ENCODE assay signal across 8 mouse cellular contexts in genomic region chr5:30915456-30915855, GRCm38 (mm10). TPM values are rescaled to one million over a fixed set of nuclear protein-coding genes. Genes with fewer than 3 reads are reported as not detected.
DNase-seq lines count a peak whose midpoint lies in the region; ATAC-seq and TF ChIP-seq lines count a peak whose summit lies in the region.

No protein-coding gene starts in this region.

- WGBS in lung, postnatal 0 days: 31% methylated on average over 9 of the region's 9 CpGs
- 58% methylated on average over 9 of the region's 9 CpGs for WGBS in heart, embryonic 16.5 days
- 11% methylated on average over 9 of the region's 9 CpGs for WGBS in macrophage (ENCODE audit: missing documents)

- peaks cover 44% of the 10 kb centered on the region for H3K79me2 ChIP-seq in macrophage (ENCODE audit: inconsistent target)

- H3K4me3 ChIP-seq in lung, postnatal 0 days (ENCODE audit: low read depth, low read length): peak overlapping the region; percentile 43
- peak overlapping the region; percentile 59 for H3K4me3 ChIP-seq in heart, embryonic 16.5 days (ENCODE audit: low read length)
- peak overlapping the region; percentile 83 for H3K4me3 ChIP-seq in macrophage (ENCODE audit: inconsistent target)

- intact Hi-C loops in left cerebral cortex, postnatal 14 days (cut with DNase I): loop anchor here (5.0 to 10.0 kb wide), 2 partner anchors 108 to 201 kb away; partner anchors contain the start of gene Dpysl5

- peaks cover 12% of the 10 kb centered on the region; the same call in 1 of the 2 replicates for H3K4me1 ChIP-seq in lung, postnatal 0 days (ENCODE audit: insufficient read depth, low read depth, low read length)
- H3K4me1 ChIP-seq in heart, embryonic 16.5 days (ENCODE audit: control insufficient read depth, insufficient read depth, low read length): peaks cover 35% of the 10 kb centered on the region

- TF ChIP-seq CTCF in lung, postnatal 0 days (IDR thresholded peaks at IDR 0.05): no peak

- H3K9ac ChIP-seq in lung, postnatal 0 days (replicated peaks; ENCODE audit: low read depth): peak overlapping the region; percentile 29; the same call in 1 of the 2 replicates
- H3K9ac ChIP-seq in heart, embryonic 16.5 days (ENCODE audit: low read length): peak overlapping the region; percentile 78

- no peaks in the 10 kb centered on the region for H3K27me3 ChIP-seq in lung, postnatal 0 days (replicated peaks; ENCODE audit: insufficient read depth, low read length)
- H3K27me3 ChIP-seq in heart, embryonic 16.5 days (ENCODE audit: control insufficient read depth, insufficient read depth, low read length): no peaks in the 10 kb centered on the region

- TF ChIP-seq EP300 in lung, postnatal 0 days (IDR thresholded peaks at IDR 0.05): no peak

- peak; percentile 19 for DNase-seq in lung, postnatal 0 days (ENCODE audit: low spot score)
- no peak for DNase-seq in lung, postnatal 25 days (ENCODE audit: low spot score)
- peak; percentile 63 for DNase-seq in thymus, postnatal 25 days
- DNase-seq in cerebellum, postnatal 4 days (ENCODE audit: low spot score in 2 of 2): no peak
- DNase-seq in left cerebral cortex, postnatal 14 days (ENCODE audit: low spot score in 2 of 2): no peak
- DNase-seq in adrenal gland, postnatal 4 days (ENCODE audit: low spot score in 2 of 2): no peak

- peaks cover 12% of the 10 kb centered on the region; the same call in 1 of the 2 replicates for H3K36me3 ChIP-seq in lung, postnatal 0 days (ENCODE audit: insufficient read depth, low read length)
- peaks cover 5% of the 10 kb centered on the region for H3K36me3 ChIP-seq in heart, embryonic 16.5 days (ENCODE audit: control insufficient read depth, insufficient read depth)
- peaks cover 24% of the 10 kb centered on the region; the same call in 1 of the 2 replicates for H3K36me3 ChIP-seq in macrophage (ENCODE audit: inconsistent target)

- peak overlapping the region; percentile 54 for H3K4me2 ChIP-seq in lung, postnatal 0 days (replicated peaks; ENCODE audit: low read depth, low read length)
- H3K4me2 ChIP-seq in heart, embryonic 16.5 days (ENCODE audit: low read depth, low read length): peak overlapping the region; percentile 73

- no peak for ATAC-seq in lung, postnatal 0 days
- ATAC-seq in heart, embryonic 16.5 days (replicated peaks; ENCODE audit: extremely low read depth, insufficient read depth, low FRiP score): no peak

- H3K27ac ChIP-seq in lung, postnatal 0 days (ENCODE audit: low read length): peak overlapping the region; percentile 82
- peak overlapping the region; percentile 96 for H3K27ac ChIP-seq in heart, embryonic 16.5 days (ENCODE audit: low read length)
- H3K27ac ChIP-seq in macrophage: peak overlapping the region; percentile 88

- no peaks in the 10 kb centered on the region for H3K9me3 ChIP-seq in lung, postnatal 0 days (ENCODE audit: low read length)
- no peaks in the 10 kb centered on the region for H3K9me3 ChIP-seq in heart, embryonic 16.5 days (replicated peaks; ENCODE audit: control insufficient read depth, low read length)

RNA-seq across cellular contexts. Expression of gene Emilin1, which starts 2.3 kb away (rescaled TPM):
- polyA plus RNA-seq in lung, postnatal 0 days (2015; fragmentation: Nextera tagmentation; extraction: Ambion mirVana): 121 and 135 TPM in 2 replicates
- polyA plus RNA-seq in heart, embryonic 16.5 days (2015; fragmentation: Nextera tagmentation; extraction: Ambion mirVana): 145 and 157 TPM in 2 replicates
- total RNA-seq in macrophage (2018; cell fraction: chromatin; rRNA removed): 10 to 100 TPM in 19 of 26 experiments, 1 to 10 TPM in 7; 3.6 to 47.2 (median 18.3) TPM
- total RNA-seq in macrophage (2018; cell fraction: cytosol; rRNA removed): 10 to 100 TPM; 19.9 to 51.8 (median 36.2) TPM
- 10 to 100 TPM; 15.7 to 89.8 (median 51.7) TPM for total RNA-seq in macrophage (2018; cell fraction: nucleus; rRNA removed)
- polyA plus RNA-seq in macrophage (2018): 21.8 to 51.0 TPM (median 46.5 TPM) in 3 replicates
- total RNA-seq in left cerebral cortex, postnatal 14 days (2021): 1 to 10 TPM; 4.5 to 4.9 TPM
- 100 to 1,000 TPM; 100 to 114 TPM for total RNA-seq in adrenal gland, postnatal 4 days (2021)

RNA-seq across cellular contexts. Expression of gene Khk, which starts 5.8 kb away (rescaled TPM):
- 43.6 and 48.7 TPM in 2 replicates for polyA plus RNA-seq in lung, postnatal 0 days (2015; fragmentation: Nextera tagmentation; extraction: Ambion mirVana)
- polyA plus RNA-seq in heart, embryonic 16.5 days (2015; fragmentation: Nextera tagmentation; extraction: Ambion mirVana): 12.9 and 15.0 TPM in 2 replicates
- 1 to 10 TPM in 21 of 26 experiments, under 1 TPM in 2, not detected in 3; 0.89 to 9.8 (median 5.7) TPM for total RNA-seq in macrophage (2018; cell fraction: chromatin; rRNA removed)
- 10 to 100 TPM in 17 of 26 experiments, 1 to 10 TPM in 9; 7.6 to 24.7 (median 13.3) TPM for total RNA-seq in macrophage (2018; cell fraction: cytosol; rRNA removed)
- total RNA-seq in macrophage (2018; cell fraction: nucleus; rRNA removed): 10 to 100 TPM in 6 of 26 experiments, 1 to 10 TPM in 20; 1.3 to 14.1 (median 6.9) TPM
- 10.2 to 18.1 TPM (median 14.4 TPM) in 3 replicates for polyA plus RNA-seq in macrophage (2018)
- 1 to 10 TPM; 8.3 to 9.1 TPM for total RNA-seq in left cerebral cortex, postnatal 14 days (2021)
- total RNA-seq in adrenal gland, postnatal 4 days (2021): 10 to 100 TPM; 57.2 to 64.8 TPM

RNA-seq across cellular contexts. Expression of gene Ost4, which starts 7.9 kb away (rescaled TPM):
- polyA plus RNA-seq in lung, postnatal 0 days (2015; fragmentation: Nextera tagmentation; extraction: Ambion mirVana): 340 and 365 TPM in 2 replicates
- polyA plus RNA-seq in heart, embryonic 16.5 days (2015; fragmentation: Nextera tagmentation; extraction: Ambion mirVana): 349 and 355 TPM in 2 replicates
- total RNA-seq in macrophage (2018; cell fraction: chromatin; rRNA removed): 10 to 100 TPM; 10.8 to 69.3 (median 29.8) TPM
- total RNA-seq in macrophage (2018; cell fraction: cytosol; rRNA removed): 100 to 1,000 TPM; 102 to 241 (median 145) TPM
- total RNA-seq in macrophage (2018; cell fraction: nucleus; rRNA removed): 10 to 100 TPM; 16.1 to 73.4 (median 43.0) TPM
- polyA plus RNA-seq in macrophage (2018): 186 to 192 TPM (median 190 TPM) in 3 replicates
- 100 to 1,000 TPM in 1 of 2 experiments, 10 to 100 TPM in 1; 96.8 to 101 TPM for total RNA-seq in left cerebral cortex, postnatal 14 days (2021)
- 100 to 1,000 TPM; 196 to 201 TPM for total RNA-seq in adrenal gland, postnatal 4 days (2021)

RNA-seq across cellular contexts. Expression of gene Agbl5, which starts 27.0 kb away (rescaled TPM):
- 9.9 and 10.2 TPM in 2 replicates for polyA plus RNA-seq in lung, postnatal 0 days (2015; fragmentation: Nextera tagmentation; extraction: Ambion mirVana)
- 10.8 and 11.8 TPM in 2 replicates for polyA plus RNA-seq in heart, embryonic 16.5 days (2015; fragmentation: Nextera tagmentation; extraction: Ambion mirVana)
- total RNA-seq in macrophage (2018; cell fraction: chromatin; rRNA removed): 10 to 100 TPM in 7 of 26 experiments, 1 to 10 TPM in 19; 1.2 to 15.8 (median 7.4) TPM
- 1 to 10 TPM; 1.4 to 4.4 (median 2.7) TPM for total RNA-seq in macrophage (2018; cell fraction: cytosol; rRNA removed)
- total RNA-seq in macrophage (2018; cell fraction: nucleus; rRNA removed): 10 to 100 TPM in 4 of 26 experiments, 1 to 10 TPM in 22; 1.4 to 17.3 (median 5.3) TPM
- 2.1 to 3.5 TPM (median 2.3 TPM) in 3 replicates for polyA plus RNA-seq in macrophage (2018)
- total RNA-seq in left cerebral cortex, postnatal 14 days (2021): 10 to 100 TPM; 14.7 to 16.5 TPM
- 10 to 100 TPM; 26.8 to 30.6 TPM for total RNA-seq in adrenal gland, postnatal 4 days (2021)

RNA-seq across cellular contexts. Expression of gene Cgref1, which starts 29.9 kb away (rescaled TPM):
- 1.8 and 2.3 TPM in 2 replicates for polyA plus RNA-seq in lung, postnatal 0 days (2015; fragmentation: Nextera tagmentation; extraction: Ambion mirVana)
- 2.6 and 2.7 TPM in 2 replicates for polyA plus RNA-seq in heart, embryonic 16.5 days (2015; fragmentation: Nextera tagmentation; extraction: Ambion mirVana)
- total RNA-seq in macrophage (2018; cell fraction: chromatin; rRNA removed): 1 to 10 TPM in 5 of 26 experiments, not detected in 21; 1.5 to 6.2 (median 3.6) TPM
- 1 to 10 TPM in 1 of 26 experiments, under 1 TPM in 10, not detected in 15; 0.05 to 1.6 (median 0.09) TPM for total RNA-seq in macrophage (2018; cell fraction: cytosol; rRNA removed)
- total RNA-seq in macrophage (2018; cell fraction: nucleus; rRNA removed): 1 to 10 TPM in 2 of 26 experiments, under 1 TPM in 2, not detected in 22; 0.60 to 2.1 (median 0.93) TPM
- 0.17 TPM in 1 of 3 replicates, not detected in the others for polyA plus RNA-seq in macrophage (2018)
- 10 to 100 TPM; 33.2 to 35.3 TPM for total RNA-seq in left cerebral cortex, postnatal 14 days (2021)
- 1 to 10 TPM; 3.5 to 6.0 TPM for total RNA-seq in adrenal gland, postnatal 4 days (2021)

Comparison
In these comparisons a context has a peak if more than half of its experiments do, and no peak if none do; other contexts are left out.
1. DNase-seq: peak in lung, postnatal 0 days (single experiment) and thymus, postnatal 25 days (single experiment); none in lung, postnatal 25 days (single experiment), cerebellum, postnatal 4 days (0 of 2), left cerebral cortex, postnatal 14 days (0 of 2) and adrenal gland, postnatal 4 days (0 of 2).
2. Peak in every context shown above with its lines, with median percentiles within 50 percentile points of each other: H3K27ac ChIP-seq and H3K4me3 ChIP-seq.